Mouse (Mus musculus) lung, postnatal 36 days (tissue): ENCODE measurements at regions not wholly inside any gene's neighbourhood (a gene's known extent, or its start where the extent isn't known, plus 50 kb on each side); places are given as distances from the start of the nearest gene placed in this dataset.

Experiments used
- DNase-seq: peaks from one replicate; pipeline ENCODE4 v3.0.0; 2022; ENCODE audit warnings: mixed read lengths

GRCm38 (mm10) chr9:51523471-51523870, 194.8 kb upstream of the 1810046K07Rik start:
- DNase-seq = peak; percentile 15

- DNase-seq = peak; percentile 41
Measured at GRCm38 (mm10) chr9:51525906-51526305, 197.2 kb upstream of the 1810046K07Rik start.

- peak; percentile 16 for DNase-seq
Measured at GRCm38 (mm10) chr9:51538894-51539293, 210.2 kb upstream of the 1810046K07Rik start.

GRCm38 (mm10) chr9:51541940-51542339, 213.2 kb upstream of the 1810046K07Rik start:
- DNase-seq = no peak

- no peak for DNase-seq
Measured at GRCm38 (mm10) chr9:51572040-51572439, 193.1 kb upstream of the Arhgap20 start.

GRCm38 (mm10) chr9:51581601-51582000, 183.5 kb upstream of the Arhgap20 start:
- DNase-seq = no peak

GRCm38 (mm10) chr9:51593707-51594106, 171.4 kb upstream of the Arhgap20 start:
- peak; percentile 19 for DNase-seq

- DNase-seq = peak; percentile 1
Measured at GRCm38 (mm10) chr9:51598706-51599105, 166.4 kb upstream of the Arhgap20 start.

GRCm38 (mm10) chr9:51608158-51608557, 157.0 kb upstream of the Arhgap20 start:
- no peak for DNase-seq

GRCm38 (mm10) chr9:51608697-51609456, 156.3 kb upstream of the Arhgap20 start:
- DNase-seq = no peak

- DNase-seq = no peak
Measured at GRCm38 (mm10) chr9:51626156-51626555, 139.0 kb upstream of the Arhgap20 start.

GRCm38 (mm10) chr9:51636097-51636496, 129.0 kb upstream of the Arhgap20 start:
- no peak for DNase-seq

- DNase-seq = no peak
Measured at GRCm38 (mm10) chr9:51636559-51637127, 128.5 kb upstream of the Arhgap20 start.

GRCm38 (mm10) chr9:51637131-51637920, 127.8 kb upstream of the Arhgap20 start:
- DNase-seq = no peak

- DNase-seq = no peak
Measured at GRCm38 (mm10) chr9:51641706-51642105, 123.4 kb upstream of the Arhgap20 start.

- peak; percentile 22 for DNase-seq
Measured at GRCm38 (mm10) chr9:51645426-51645825, 119.7 kb upstream of the Arhgap20 start.

- DNase-seq = no peak
Measured at GRCm38 (mm10) chr9:51653376-51654292, 111.5 kb upstream of the Arhgap20 start.

GRCm38 (mm10) chr9:51654645-51655044, 110.5 kb upstream of the Arhgap20 start:
- DNase-seq = no peak

GRCm38 (mm10) chr9:51657796-51658195, 107.3 kb upstream of the Arhgap20 start:
- DNase-seq = no peak

GRCm38 (mm10) chr9:51660908-51661874, 103.9 kb upstream of the Arhgap20 start:
- DNase-seq = no peak

GRCm38 (mm10) chr9:51661911-51662310, 103.2 kb upstream of the Arhgap20 start:
- DNase-seq = no peak
